In the genomic region with DNA sequence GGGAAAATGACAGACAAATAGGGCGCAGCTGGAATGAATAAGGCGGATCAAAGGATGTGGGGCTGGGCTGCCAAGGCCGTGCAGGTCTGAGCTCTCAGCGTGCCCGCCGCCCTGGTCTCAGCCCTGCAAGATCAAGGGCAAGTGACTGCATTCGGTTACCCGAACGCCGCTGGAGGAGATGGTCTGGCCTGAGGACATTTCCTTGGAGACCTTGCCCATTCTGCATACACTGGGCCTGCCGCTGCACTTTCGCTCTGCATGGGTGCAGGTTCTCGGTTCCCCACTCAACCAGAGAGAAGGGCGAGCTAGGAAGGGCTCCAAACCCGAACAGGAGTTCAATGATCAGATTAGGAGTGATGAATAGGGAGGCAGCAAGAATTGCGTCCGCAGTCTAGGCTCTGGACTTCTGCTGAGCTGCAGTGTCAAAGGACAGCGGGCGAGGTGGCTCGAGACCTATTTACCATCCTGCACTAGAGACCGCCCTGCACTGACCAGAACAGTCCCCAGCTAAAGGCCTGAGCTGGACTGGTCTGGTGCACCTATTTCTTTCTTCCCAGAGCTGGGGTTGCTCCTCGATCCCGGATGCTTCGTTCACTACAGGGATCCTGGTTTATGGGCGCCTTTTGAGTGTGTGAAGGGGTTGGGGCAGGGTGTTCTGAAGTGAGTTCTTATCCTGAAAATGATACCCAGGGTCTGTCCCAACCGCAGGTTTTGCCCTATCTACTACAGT, we compare ENCODE assay signal across 11 mouse cellular contexts. TPM values are rescaled to one million over a fixed set of nuclear protein-coding genes. Genes with fewer than 3 reads are reported as not detected.
DNase-seq lines count a peak whose midpoint lies in the region; ATAC-seq and TF ChIP-seq lines count a peak whose summit lies in the region.
"Had no signal": no experiment of that assay in that cellular context is flagged by ENCODE, and none has a peak within 500 bp of the region (broad histone marks: within the 10 kb centered on the region; RNA-seq: fewer than 3 reads in every experiment).

No protein-coding gene starts in this region.

- ATAC-seq in lung, embryonic 15.5 days (ENCODE audit: borderline replicate concordance, extremely low read depth, low FRiP score, low TSS enrichment) = no peak
- no peak for ATAC-seq in embryonic facial prominence, embryonic 13.5 days (ENCODE audit: insufficient number of reproducible peaks, insufficient read depth, low FRiP score, low TSS enrichment, low read depth)
- ATAC-seq in limb, embryonic 12.5 days (ENCODE audit: insufficient number of reproducible peaks, insufficient read depth, low FRiP score, low TSS enrichment, low read depth) = no peak
- no peak for ATAC-seq in stomach, embryonic 14.5 days (ENCODE audit: insufficient number of reproducible peaks, insufficient read depth, low FRiP score, low read depth)

- peaks cover 18% of the 10 kb centered on the region for H3K4me1 ChIP-seq in lung, embryonic 15.5 days
- peaks cover 19% of the 10 kb centered on the region for H3K4me1 ChIP-seq in embryonic facial prominence, embryonic 13.5 days
- peaks cover 24% of the 10 kb centered on the region for H3K4me1 ChIP-seq in limb, embryonic 12.5 days (replicated peaks)
- H3K4me1 ChIP-seq in stomach, embryonic 14.5 days (ENCODE audit: control insufficient read depth, insufficient read depth, low read length) = no peaks in the 10 kb centered on the region; the same call in 1 of the 2 replicates
- no peaks in the 10 kb centered on the region for H3K4me1 ChIP-seq in thymus, adult 2 months (replicated peaks; ENCODE audit: control insufficient read depth, insufficient read depth, low read length)

- H3K27ac ChIP-seq in lung, embryonic 15.5 days = 0 out of 2 replicates have a peak overlapping the region, but pooled peaks have one; percentile 2
- no peak overlapping the region for H3K27ac ChIP-seq in embryonic facial prominence, embryonic 13.5 days
- H3K27ac ChIP-seq in limb, embryonic 12.5 days = no peak overlapping the region
- H3K27ac ChIP-seq in stomach, embryonic 14.5 days (ENCODE audit: low read length) = no peak overlapping the region
- no peak overlapping the region for H3K27ac ChIP-seq in thymus, adult 2 months (ENCODE audit: control insufficient read depth, insufficient read depth, low read length)
- H3K27ac ChIP-seq: left cerebral cortex, adult 2 months had no signal

- WGBS in lung, embryonic 15.5 days = 8% methylated on average over 26 of the region's 26 CpGs
- WGBS in embryonic facial prominence, embryonic 13.5 days = 2% methylated on average over 26 of the region's 26 CpGs
- 2% methylated on average over 26 of the region's 26 CpGs for WGBS in limb, embryonic 12.5 days
- 10% methylated on average over 26 of the region's 26 CpGs for WGBS in stomach, embryonic 14.5 days
- WGBS in thymus, adult 2 months = 11% methylated on average over 26 of the region's 26 CpGs

- DNase-seq in lung, adult 18-20 months = no peak
- no peak for DNase-seq in thymus, adult 18-20 months
- DNase-seq in thymus, postnatal 25 days = no peak
- no peak for DNase-seq in thymus, adult 2 months
- DNase-seq: right cerebral cortex, adult 18-20 months had no signal

- H3K4me2 ChIP-seq in lung, embryonic 15.5 days = peak overlapping the region; percentile 77
- peak overlapping the region; percentile 75 for H3K4me2 ChIP-seq in embryonic facial prominence, embryonic 13.5 days
- peak overlapping the region; percentile 58 for H3K4me2 ChIP-seq in limb, embryonic 12.5 days
- H3K4me2 ChIP-seq in stomach, embryonic 14.5 days (replicated peaks; ENCODE audit: low read depth, low read length) = peak overlapping the region; percentile 64; the same call in 1 of the 2 replicates

- no peaks in the 10 kb centered on the region for H3K36me3 ChIP-seq in lung, embryonic 15.5 days
- H3K36me3 ChIP-seq in embryonic facial prominence, embryonic 13.5 days = no peaks in the 10 kb centered on the region
- H3K36me3 ChIP-seq in limb, embryonic 12.5 days = no peaks in the 10 kb centered on the region
- no peaks in the 10 kb centered on the region for H3K36me3 ChIP-seq in stomach, embryonic 14.5 days (ENCODE audit: control insufficient read depth, insufficient read depth, low read length)
- no peaks in the 10 kb centered on the region for H3K36me3 ChIP-seq in thymus, adult 2 months (ENCODE audit: control insufficient read depth, insufficient read depth, low read length)

- H3K9ac ChIP-seq in lung, embryonic 15.5 days = peak overlapping the region; percentile 25; the same call in 1 of the 2 replicates
- no peak overlapping the region for H3K9ac ChIP-seq in embryonic facial prominence, embryonic 13.5 days
- H3K9ac ChIP-seq in limb, embryonic 12.5 days (replicated peaks) = no peak overlapping the region
- no peak overlapping the region for H3K9ac ChIP-seq in stomach, embryonic 14.5 days (replicated peaks; ENCODE audit: low read depth, low read length)

- no peak for TF ChIP-seq POLR2A in thymus, adult 2 months (IDR thresholded peaks at IDR 0.05; ENCODE audit: control insufficient read depth, extremely low read depth, insufficient read depth, low read length, poor library complexity)

- TF ChIP-seq CTCF in thymus, adult 2 months (IDR thresholded peaks at IDR 0.05; ENCODE audit: borderline replicate concordance, control insufficient read depth, extremely low read depth, insufficient read depth, low read length, poor library complexity) = no peak

- H3K4me3 ChIP-seq in lung, embryonic 15.5 days = peak overlapping the region; percentile 41; the same call in 1 of the 2 replicates
- H3K4me3 ChIP-seq in embryonic facial prominence, embryonic 13.5 days = peak overlapping the region; percentile 47
- H3K4me3 ChIP-seq in limb, embryonic 12.5 days (replicated peaks) = no peak overlapping the region; the same call in 1 of the 2 replicates
- H3K4me3 ChIP-seq in stomach, embryonic 14.5 days (ENCODE audit: low read depth, low read length) = peak overlapping the region; percentile 3; the same call in 1 of the 2 replicates
- no peak overlapping the region for H3K4me3 ChIP-seq in thymus, adult 2 months (ENCODE audit: control insufficient read depth, insufficient read depth, low read length)

- H3K27me3 ChIP-seq in lung, embryonic 15.5 days = peaks cover 81% of the 10 kb centered on the region
- peaks cover 96% of the 10 kb centered on the region for H3K27me3 ChIP-seq in embryonic facial prominence, embryonic 13.5 days
- peaks cover 97% of the 10 kb centered on the region for H3K27me3 ChIP-seq in limb, embryonic 12.5 days
- peaks cover 61% of the 10 kb centered on the region for H3K27me3 ChIP-seq in stomach, embryonic 14.5 days (ENCODE audit: control insufficient read depth, insufficient read depth, low read length)
- peaks cover 6% of the 10 kb centered on the region; the same call in 1 of the 2 replicates for H3K27me3 ChIP-seq in thymus, adult 2 months (ENCODE audit: control insufficient read depth, insufficient read depth, low read length)

- no peaks in the 10 kb centered on the region for H3K9me3 ChIP-seq in lung, embryonic 15.5 days
- H3K9me3 ChIP-seq in embryonic facial prominence, embryonic 13.5 days = no peaks in the 10 kb centered on the region
- no peaks in the 10 kb centered on the region for H3K9me3 ChIP-seq in limb, embryonic 12.5 days
- H3K9me3 ChIP-seq in stomach, embryonic 14.5 days (ENCODE audit: control insufficient read depth, low read depth, low read length) = no peaks in the 10 kb centered on the region

RNA-seq across cellular contexts. Expression of a gene that starts 9.9 kb away (rescaled TPM):
- polyA plus RNA-seq in lung, embryonic 15.5 days (2015; fragmentation: Nextera tagmentation; extraction: Ambion mirVana) = 31.7 and 33.5 TPM in 2 replicates
- polyA plus RNA-seq in embryonic facial prominence, embryonic 13.5 days (2015; fragmentation: Nextera tagmentation; extraction: Ambion mirVana) = 16.7 and 22.1 TPM in 2 replicates
- 8.7 and 9.5 TPM in 2 replicates for polyA plus RNA-seq in limb, embryonic 12.5 days (2016; fragmentation: Nextera tagmentation; extraction: Ambion mirVana)
- 1.9 and 3.3 TPM in 2 replicates for polyA plus RNA-seq in stomach, embryonic 14.5 days (2014; fragmentation: Nextera tagmentation; extraction: Ambion mirVana)
- 0.85 and 1.2 TPM in 2 replicates for polyA plus RNA-seq in thymus, adult 2 months (2012; rRNA removed)
- polyA plus RNA-seq: erythroblast, embryonic 14.5 days had no signal

Comparison
In these comparisons a context has a peak if more than half of its experiments do, and no peak if none do; other contexts are left out.
1. H3K4me3 ChIP-seq: peak in lung, embryonic 15.5 days (single experiment), embryonic facial prominence, embryonic 13.5 days (single experiment) and stomach, embryonic 14.5 days (single experiment); none in limb, embryonic 12.5 days (single experiment) and thymus, adult 2 months (single experiment).
2. Peak in every context shown above with its lines, with median percentiles within 50 percentile points of each other: H3K4me2 ChIP-seq.